Mouse (Mus musculus): ENCODE data around the gene Desi1.
"Not testable (repeated sequence)": the region's sequence is repeated elsewhere in the genome, so short reads cannot be mapped to it uniquely, and the experiment has no call there.

The Desi1 gene

GRCm38 (mm10) chr15:82019288-82019687 is 14.4 kb downstream of the Desi1 start:
- DNase-seq (ENCODE audit: extremely low read depth, low read depth), result no peak

- no peak for DNase-seq (ENCODE audit: extremely low read depth, low read depth)
Observed at GRCm38 (mm10) chr15:82017461-82017860, 16.2 kb downstream of the Desi1 start.

- no peak for DNase-seq (ENCODE audit: extremely low read depth, low read depth)
Observed at GRCm38 (mm10) chr15:82016830-82017229, 16.8 kb downstream of the Desi1 start.

- peak; percentile 96 for DNase-seq (ENCODE audit: extremely low read depth, low read depth)
Observed at GRCm38 (mm10) chr15:82016101-82016808, 17.4 kb downstream of the Desi1 start.

GRCm38 (mm10) chr15:82015392-82016100 is 18.1 kb downstream of the Desi1 start:
- no peak for DNase-seq (ENCODE audit: extremely low read depth, low read depth)

GRCm38 (mm10) chr15:82014745-82015391 is 18.8 kb downstream of the Desi1 start:
- no peak for DNase-seq (ENCODE audit: extremely low read depth, low read depth)

GRCm38 (mm10) chr15:82011947-82012346 is 21.7 kb downstream of the Desi1 start:
- no peak for DNase-seq (ENCODE audit: extremely low read depth, low read depth)

GRCm38 (mm10) chr15:82004257-82004656 is 29.4 kb downstream of the Desi1 start:
- DNase-seq (ENCODE audit: extremely low read depth, low read depth), result no peak

- no peak for DNase-seq (ENCODE audit: extremely low read depth, low read depth)
Observed at GRCm38 (mm10) chr15:81993992-81994391, 39.7 kb downstream of the Desi1 start.

GRCm38 (mm10) chr15:81990549-81990948 is 43.1 kb downstream of the Desi1 start:
- peak; percentile 38 for DNase-seq (ENCODE audit: extremely low read depth, low read depth)

GRCm38 (mm10) chr15:81989371-81990062 is 44.1 kb downstream of the Desi1 start:
- peak; percentile 65 for DNase-seq (ENCODE audit: extremely low read depth, low read depth)

- DNase-seq (ENCODE audit: extremely low read depth, low read depth), result no peak
Observed at GRCm38 (mm10) chr15:81987646-81988045, 46.0 kb downstream of the Desi1 start, which contains the start of gene Xrcc6. TSS of gene Xrcc6 (plus strand) at chr15:81987835.

GRCm38 (mm10) chr15:81985267-81986161 is 48.1 kb downstream of the Desi1 start:
- no peak for DNase-seq (ENCODE audit: extremely low read depth, low read depth)

GRCm38 (mm10) chr15:81982173-81982572 is 51.5 kb downstream of the Desi1 start:
- DNase-seq (ENCODE audit: extremely low read depth, low read depth), result no peak

- no peak for DNase-seq (ENCODE audit: extremely low read depth, low read depth)
Observed at GRCm38 (mm10) chr15:81980321-81980720, 53.3 kb downstream of the Desi1 start, which contains the start of gene 1700029P11Rik. TSS of gene 1700029P11Rik (plus strand) at chr15:81980540.

- DNase-seq (ENCODE audit: extremely low read depth, low read depth), result not testable (repeated sequence)
Observed at GRCm38 (mm10) chr15:81975156-81975555, 58.5 kb downstream of the Desi1 start.

- not testable (repeated sequence) for DNase-seq (ENCODE audit: extremely low read depth, low read depth)
Observed at GRCm38 (mm10) chr15:81970498-81970897, 63.2 kb downstream of the Desi1 start.

GRCm38 (mm10) chr15:81969635-81970034 is 64.0 kb downstream of the Desi1 start:
- not testable (repeated sequence) for DNase-seq (ENCODE audit: extremely low read depth, low read depth)

GRCm38 (mm10) chr15:81969173-81969572 is 64.5 kb downstream of the Desi1 start:
- DNase-seq (ENCODE audit: extremely low read depth, low read depth), result peak; percentile 50

- DNase-seq (ENCODE audit: extremely low read depth, low read depth), result no peak
Observed at GRCm38 (mm10) chr15:81968447-81968846, 65.2 kb downstream of the Desi1 start.

Measured in MEL-GATA-1-ER (cell line).